Mouse (Mus musculus): ENCODE measurements at regions not wholly inside any gene's neighbourhood (a gene's known extent, or its start where the extent isn't known, plus 50 kb on each side); places are given as distances from the start of the nearest gene placed in this dataset.
A peak's percentile ranks its signal among the peaks of the same experiment; 100 is the strongest.

GRCm38 (mm10) chr9:61816589-61817179 lies 97.7 kb downstream of the Rplp1 start:
- DNase-seq (ENCODE audit: low spot score in 2 of 2): no peak

DNA sequence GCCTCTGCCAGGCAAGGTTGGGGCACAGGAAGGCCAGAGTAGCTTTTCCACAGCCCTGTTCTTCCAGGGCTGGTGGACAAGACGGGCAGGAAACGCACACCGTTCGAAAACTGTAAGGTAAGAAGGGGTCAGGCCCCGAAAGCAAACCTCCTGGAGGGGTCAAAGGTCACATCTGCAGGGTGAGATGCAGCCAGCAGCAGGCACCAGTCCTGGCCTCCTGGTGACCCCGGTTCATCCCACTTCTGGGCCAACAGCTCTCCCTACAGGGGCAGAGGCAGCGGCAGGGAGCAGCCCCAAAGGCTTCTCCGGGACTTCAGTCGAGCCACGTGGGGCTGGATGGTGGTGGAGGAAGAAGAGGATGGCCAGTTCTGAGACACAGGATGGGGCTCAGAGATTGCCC lies 98.3 kb downstream of the Rplp1 start:
- no peak for DNase-seq (ENCODE audit: low spot score in 2 of 2)

- no peak for DNase-seq (ENCODE audit: low spot score in 2 of 2)
Measured at GRCm38 (mm10) chr9:61813291-61813690, 101.1 kb downstream of the Rplp1 start.

GRCm38 (mm10) chr9:61812315-61812714 lies 102.0 kb downstream of the Rplp1 start:
- no peak for DNase-seq (ENCODE audit: low spot score in 2 of 2)

DNA sequence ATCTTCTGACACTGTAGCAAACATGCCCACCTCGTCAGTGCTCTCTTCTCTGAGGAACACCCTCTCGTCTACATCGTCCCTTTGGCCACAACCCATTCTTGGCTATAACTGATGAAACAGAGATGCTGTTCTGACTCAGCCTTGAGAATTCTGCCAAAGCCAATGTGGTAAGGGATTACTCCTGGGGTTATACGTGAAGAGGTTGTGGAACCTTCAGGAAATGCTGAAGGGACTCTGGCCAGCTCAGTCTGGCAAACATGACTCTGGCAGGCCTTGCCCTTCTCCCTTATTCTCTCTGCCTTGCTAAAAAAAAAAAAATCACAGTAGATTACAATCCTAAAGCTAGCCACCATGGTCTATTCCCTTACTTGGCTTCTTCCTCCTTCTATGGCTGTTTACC lies 103.9 kb downstream of the Rplp1 start:
- no peak for DNase-seq (ENCODE audit: low spot score in 2 of 2)

DNA sequence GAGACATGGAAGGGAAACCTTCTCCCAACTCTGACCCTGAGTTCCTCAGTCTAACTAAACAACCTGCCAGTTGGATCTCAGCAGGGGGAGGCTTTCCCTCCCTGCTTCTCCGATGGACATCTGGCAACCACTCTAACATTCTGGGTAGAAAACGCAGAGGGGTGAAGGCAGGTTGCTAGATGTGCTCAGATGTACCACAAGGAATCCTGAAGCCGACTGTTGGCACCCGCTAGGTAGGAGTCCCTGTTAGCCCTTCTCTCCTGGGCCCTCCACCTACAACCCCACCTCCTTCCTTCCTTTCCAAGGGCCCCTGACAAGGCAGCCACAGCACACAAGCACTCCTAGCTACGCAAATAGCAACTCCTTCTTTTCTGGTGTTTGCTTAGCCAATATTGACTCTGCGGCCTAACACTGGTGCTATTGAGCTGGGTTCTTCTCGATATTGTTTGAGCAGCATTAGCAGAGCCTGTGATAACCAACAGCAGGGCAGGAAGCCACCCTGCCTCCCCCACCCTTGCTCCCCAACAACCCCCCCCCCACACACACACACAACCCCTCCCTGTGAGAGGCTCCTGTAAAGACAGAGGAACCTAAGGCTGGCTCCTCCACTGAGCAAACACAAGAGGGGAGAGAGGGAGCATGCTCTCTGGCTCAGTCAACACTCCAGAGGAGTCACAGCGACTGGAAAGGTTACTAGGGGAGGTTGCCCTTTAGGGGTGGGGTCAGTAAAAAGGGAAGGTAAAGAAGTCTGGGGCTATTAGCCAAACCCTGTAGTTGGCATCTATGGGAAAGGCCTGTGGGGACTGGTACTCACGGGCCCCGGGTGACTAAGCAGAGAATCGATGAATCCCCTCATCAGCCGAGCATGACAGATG lies 105.8 kb downstream of the Rplp1 start:
- peak; percentile 39 to 49 for DNase-seq (ENCODE audit: low spot score in 2 of 2)

DNA sequence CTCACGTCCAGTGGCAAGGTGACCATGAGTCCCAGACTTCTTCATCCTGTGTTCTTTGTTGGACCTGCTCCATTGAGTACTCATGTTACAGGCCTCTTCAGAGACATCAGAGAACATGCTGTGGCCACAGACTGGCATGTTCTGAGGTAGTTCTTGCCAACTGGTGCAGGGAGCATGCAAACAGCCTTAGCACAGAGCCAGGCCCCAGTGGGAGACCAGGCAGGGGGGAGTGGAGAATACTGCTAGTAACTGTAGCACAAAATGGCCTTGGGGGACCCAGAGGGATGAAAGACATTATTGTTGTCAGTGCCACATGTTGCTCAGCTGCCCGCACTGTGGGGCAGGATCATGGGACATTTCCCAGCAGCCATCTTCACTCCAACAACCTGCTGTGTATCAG lies 108.4 kb downstream of the Rplp1 start:
- no peak for DNase-seq (ENCODE audit: low spot score in 2 of 2)

GRCm38 (mm10) chr9:61803555-61803954 lies 110.8 kb downstream of the Rplp1 start:
- DNase-seq (ENCODE audit: low spot score in 2 of 2): no peak

DNA sequence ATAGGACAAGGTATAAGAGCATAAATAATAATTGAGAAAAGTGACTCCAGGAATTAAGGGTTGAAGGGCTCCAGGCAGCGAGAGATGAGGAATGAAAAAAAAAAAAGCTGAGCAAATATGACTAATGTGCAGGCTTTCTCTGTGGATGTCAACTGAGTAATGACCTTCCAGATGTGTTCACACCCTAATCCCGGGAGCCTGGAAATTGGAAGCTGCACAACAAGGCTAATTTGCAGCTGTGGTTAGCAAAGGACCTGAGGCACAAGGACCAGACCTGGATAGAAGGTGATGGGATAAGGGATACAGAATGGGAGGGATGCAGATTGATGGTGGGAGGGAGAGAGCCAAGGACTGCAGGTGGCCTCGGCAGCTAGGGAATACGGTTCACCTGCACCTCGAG lies 111.6 kb downstream of the Rplp1 start:
- DNase-seq (ENCODE audit: low spot score in 2 of 2): no peak

- DNase-seq (ENCODE audit: low spot score in 2 of 2): no peak
Measured at GRCm38 (mm10) chr9:61799535-61799934, 114.8 kb downstream of the Rplp1 start.

GRCm38 (mm10) chr9:61795910-61796309 lies 118.4 kb downstream of the Rplp1 start:
- DNase-seq (ENCODE audit: low spot score in 2 of 2): no peak

GRCm38 (mm10) chr9:61791435-61792064 lies 122.8 kb downstream of the Rplp1 start:
- no peak for DNase-seq (ENCODE audit: low spot score in 2 of 2)

DNA sequence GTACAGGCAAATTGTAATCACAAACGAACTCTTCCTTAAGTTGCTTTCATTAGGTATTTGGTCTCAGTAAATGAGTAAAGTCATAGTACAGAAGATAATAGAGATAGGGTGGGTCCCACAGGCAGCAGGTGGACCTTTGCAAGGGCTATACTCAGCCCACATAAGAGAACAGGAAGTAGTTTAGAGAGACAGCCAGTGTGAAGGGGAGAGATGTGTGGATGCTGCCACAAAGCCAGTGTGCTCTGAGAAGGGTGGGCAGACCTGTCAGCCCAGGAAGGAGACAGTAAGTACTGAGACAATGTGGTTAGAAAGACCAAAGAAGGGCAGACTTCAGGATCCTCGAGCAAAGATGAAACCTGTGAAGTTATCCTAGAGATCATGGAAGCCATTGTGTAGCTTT lies 123.5 kb downstream of the Rplp1 start:
- DNase-seq (ENCODE audit: low spot score in 2 of 2): no peak

DNA sequence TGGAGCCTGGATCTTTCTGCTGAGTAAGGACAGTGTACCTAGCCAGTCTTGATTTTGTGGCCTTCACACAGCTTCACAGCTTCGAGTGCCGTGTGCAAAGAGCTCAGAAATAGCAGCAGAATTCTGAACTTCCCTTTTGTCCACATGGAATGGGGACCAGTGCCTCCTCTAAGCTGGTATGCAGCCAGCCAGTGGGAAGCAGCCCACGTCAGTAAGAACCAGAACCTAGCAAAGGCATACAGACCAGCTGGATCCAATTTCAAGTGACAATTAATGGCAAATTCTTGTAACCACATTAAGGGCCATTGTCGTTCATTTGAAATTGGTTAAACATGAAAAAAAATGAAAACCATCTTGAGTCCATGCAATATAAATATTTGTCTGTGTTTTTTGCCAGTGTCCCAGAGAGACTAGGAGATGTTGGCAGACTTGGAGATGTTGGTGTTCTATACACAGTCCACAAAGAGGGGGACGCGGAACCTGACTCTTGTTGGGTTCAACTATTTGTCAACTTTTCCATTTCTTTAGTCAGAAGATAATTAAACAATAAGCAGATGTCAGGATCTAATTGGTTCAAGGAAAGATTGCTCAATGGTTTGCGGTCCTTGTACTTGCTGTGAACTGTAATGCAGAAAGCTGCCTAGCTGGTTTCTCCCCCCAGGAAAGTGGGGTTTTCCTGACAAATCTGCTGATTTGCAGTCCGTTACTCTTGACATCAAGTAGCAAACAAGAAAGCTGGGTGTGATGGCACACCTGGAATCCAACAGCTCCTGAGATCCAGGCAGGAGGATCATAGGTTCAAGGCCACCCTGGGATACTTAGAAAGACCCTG lies 125.1 kb downstream of the Rplp1 start:
- DNase-seq (ENCODE audit: low spot score in 2 of 2): no peak

DNA sequence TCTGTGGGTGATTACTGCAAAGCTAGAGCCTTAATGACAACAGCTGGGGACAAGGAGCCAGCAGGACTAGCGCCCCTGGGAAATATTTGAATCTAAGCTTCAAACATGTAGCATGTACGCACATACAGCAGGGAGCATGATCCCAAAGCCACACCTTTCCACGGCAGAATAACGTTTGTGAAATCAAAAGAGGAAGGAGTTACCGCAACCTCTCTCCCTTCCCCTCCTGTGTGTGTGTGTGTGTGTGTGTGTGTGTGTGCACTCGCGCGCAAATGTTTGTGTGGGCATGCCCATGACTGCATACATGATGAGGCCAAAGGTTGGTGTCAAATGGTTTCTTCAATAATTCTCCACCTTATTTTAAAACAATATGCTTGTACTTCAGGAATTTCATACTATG lies 132.9 kb downstream of the Rplp1 start:
- no peak for DNase-seq (ENCODE audit: low spot score in 2 of 2)

- no peak for DNase-seq (ENCODE audit: low spot score in 2 of 2)
Measured at GRCm38 (mm10) chr9:61780186-61780939, 134.0 kb downstream of the Rplp1 start.

DNA sequence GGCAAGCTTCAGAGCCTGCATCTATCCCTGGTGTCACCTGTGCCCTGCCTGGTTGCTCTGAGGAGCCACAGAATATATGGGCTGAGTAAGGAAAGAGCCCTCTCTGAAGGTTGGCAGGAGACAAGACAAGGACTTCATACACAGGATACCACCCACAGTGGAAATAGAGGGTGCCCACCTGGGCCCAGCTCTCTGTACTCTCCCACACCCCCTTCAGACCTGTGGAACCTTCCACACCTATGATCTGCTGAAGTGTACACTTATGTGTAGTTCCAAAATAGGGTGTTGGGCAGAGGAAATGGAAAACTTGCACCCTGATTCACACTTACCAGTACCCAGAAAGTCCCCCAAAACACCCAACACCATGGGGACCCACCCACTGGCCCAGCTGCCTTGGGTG lies 135.2 kb downstream of the Rplp1 start:
- no peak for DNase-seq (ENCODE audit: low spot score in 2 of 2)

DNA sequence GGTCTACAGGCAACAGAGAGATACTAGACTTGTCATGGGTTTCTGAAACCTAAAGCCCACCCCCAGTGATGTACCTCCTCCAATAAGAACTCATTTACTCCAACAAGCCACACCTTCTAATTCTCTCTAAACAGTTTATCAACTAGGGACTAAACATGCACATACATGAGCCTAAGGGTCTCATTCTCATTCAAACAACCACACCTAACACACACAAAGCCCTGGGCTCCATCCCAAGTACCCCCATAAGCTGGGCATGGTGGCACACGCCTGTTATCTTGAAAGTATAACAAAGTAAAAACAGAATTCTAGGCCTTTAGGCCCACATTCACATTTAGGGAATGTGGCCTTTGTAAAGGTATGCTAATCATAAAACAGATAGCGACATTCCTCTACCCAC lies 137.9 kb downstream of the Rplp1 start:
- no peak for DNase-seq (ENCODE audit: low spot score in 2 of 2)

GRCm38 (mm10) chr9:61770207-61770955 lies 144.0 kb downstream of the Rplp1 start:
- no peak for DNase-seq (ENCODE audit: low spot score in 2 of 2)

DNA sequence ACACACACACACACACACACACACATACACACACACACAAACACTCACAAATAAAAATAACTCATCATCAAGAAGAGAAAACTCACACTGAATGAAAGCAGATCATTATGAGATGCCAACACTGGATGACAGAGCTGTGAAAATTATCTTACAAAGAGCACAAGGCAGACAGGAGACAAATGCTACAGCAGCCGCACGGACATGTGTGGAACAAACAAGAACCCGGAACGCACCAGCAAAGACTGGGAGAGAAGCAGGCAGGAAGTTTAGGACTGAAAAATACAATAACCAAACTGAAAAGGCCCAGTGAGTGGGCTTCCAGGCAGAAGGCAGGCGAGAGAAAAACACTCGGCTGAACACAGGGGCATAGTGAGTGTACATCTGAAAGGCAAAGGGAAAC lies 148.2 kb downstream of the Rplp1 start:
- no peak for DNase-seq (ENCODE audit: low spot score in 2 of 2)

GRCm38 (mm10) chr9:61765366-61765765 lies 149.0 kb downstream of the Rplp1 start:
- DNase-seq (ENCODE audit: low spot score in 2 of 2): no peak
